9 mouse cellular contexts compared by ENCODE assay signal in genomic region chr15:79251781-79252491, GRCm38 (mm10). TPM values are rescaled to one million over a fixed set of nuclear protein-coding genes. Genes with fewer than 3 reads are reported as not detected.
A peak's percentile ranks its signal among the peaks of the same experiment; 100 is the strongest.
DNase-seq lines count a peak whose midpoint lies in the region; ATAC-seq and TF ChIP-seq lines count a peak whose summit lies in the region.
"Had no signal": no experiment of that assay in that cellular context is flagged by ENCODE, and none has a peak within 500 bp of the region (broad histone marks: within the 10 kb centered on the region; RNA-seq: fewer than 3 reads in every experiment).

No protein-coding gene starts in this region.

- H3K27ac ChIP-seq in heart, embryonic 10.5 days, result peak overlapping the region; percentile 84
- no peak overlapping the region for H3K27ac ChIP-seq in hindbrain, embryonic 13.5 days
- H3K27ac ChIP-seq in thymus, adult 2 months (ENCODE audit: control insufficient read depth, insufficient read depth, low read length), result no peak overlapping the region

- peak overlapping the region; percentile 61 for H3K4me3 ChIP-seq in heart, embryonic 10.5 days
- peak overlapping the region; percentile 41 for H3K4me3 ChIP-seq in hindbrain, embryonic 13.5 days
- no peak overlapping the region for H3K4me3 ChIP-seq in thymus, adult 2 months (ENCODE audit: control insufficient read depth, insufficient read depth, low read length)

- no peak for TF ChIP-seq POLR2A in thymus, adult 2 months (IDR thresholded peaks at IDR 0.05; ENCODE audit: control insufficient read depth, extremely low read depth, insufficient read depth, low read length, poor library complexity)

- ATAC-seq in hindbrain, embryonic 13.5 days (ENCODE audit: low FRiP score), result peak; percentile 63; the same call in 1 of the 2 replicates
- ATAC-seq in megakaryocyte progenitor cell, adult 5-6 weeks (replicated peaks; ENCODE audit: poor library complexity), result peak; percentile 27; the same call in 1 of the 2 replicates

- peaks cover 40% of the 10 kb centered on the region for H3K4me1 ChIP-seq in heart, embryonic 10.5 days
- H3K4me1 ChIP-seq in hindbrain, embryonic 13.5 days (replicated peaks), result peaks cover 14% of the 10 kb centered on the region
- no peaks in the 10 kb centered on the region for H3K4me1 ChIP-seq in thymus, adult 2 months (replicated peaks; ENCODE audit: control insufficient read depth, insufficient read depth, low read length)

- peaks cover 67% of the 10 kb centered on the region for H3K27me3 ChIP-seq in heart, embryonic 10.5 days (ENCODE audit: insufficient read depth, poor library complexity, severe bottlenecking)
- peaks cover 56% of the 10 kb centered on the region for H3K27me3 ChIP-seq in hindbrain, embryonic 13.5 days
- H3K27me3 ChIP-seq in thymus, adult 2 months (ENCODE audit: control insufficient read depth, insufficient read depth, low read length), result peaks cover 18% of the 10 kb centered on the region

- no peaks in the 10 kb centered on the region for H3K9me3 ChIP-seq in heart, embryonic 10.5 days
- H3K9me3 ChIP-seq in hindbrain, embryonic 13.5 days, result no peaks in the 10 kb centered on the region

- no peak for TF ChIP-seq CTCF in thymus, adult 2 months (IDR thresholded peaks at IDR 0.05; ENCODE audit: borderline replicate concordance, control insufficient read depth, extremely low read depth, insufficient read depth, low read length, poor library complexity)

- H3K36me3 ChIP-seq in heart, embryonic 10.5 days, result peaks cover 26% of the 10 kb centered on the region
- peaks cover 29% of the 10 kb centered on the region for H3K36me3 ChIP-seq in hindbrain, embryonic 13.5 days
- no peaks in the 10 kb centered on the region for H3K36me3 ChIP-seq in thymus, adult 2 months (ENCODE audit: control insufficient read depth, insufficient read depth, low read length)

- 2% methylated on average over 60 of the region's 61 CpGs for WGBS in heart, embryonic 10.5 days
- WGBS in hindbrain, embryonic 13.5 days, result 4% methylated on average over 61 of the region's 61 CpGs
- WGBS in thymus, adult 2 months, result 6% methylated on average over 61 of the region's 61 CpGs

- peak overlapping the region; percentile 73 for H3K9ac ChIP-seq in hindbrain, embryonic 13.5 days

- DNase-seq in heart, embryonic 10.5 days (ENCODE audit: low spot score), result no peak
- DNase-seq in heart, postnatal 25 days (ENCODE audit: low spot score), result no peak
- DNase-seq in thymus, postnatal 4 days, result peak; percentile 54
- no peak for DNase-seq in thymus, adult 18-20 months
- DNase-seq in c-Kit-positive CD71-positive TER-119-positive erythroid progenitor cells, embryonic 14.5 days (ENCODE audit: low spot score), result no peak
- no peak for DNase-seq in thymus, adult 2 months

- intact Hi-C loops in heart, postnatal 25 days (cut with DNase I), result no loop called here

- peak overlapping the region; percentile 68 for H3K4me2 ChIP-seq in hindbrain, embryonic 13.5 days

RNA-seq across cellular contexts. Expression of gene Slc16a8, which starts 2.6 kb away (rescaled TPM):
- 0.15 and 0.26 TPM in 2 replicates for polyA plus RNA-seq in heart, embryonic 10.5 days (2016; fragmentation: Nextera tagmentation; extraction: Ambion mirVana)
- under 1 TPM; 0.23 to 0.39 TPM for total RNA-seq in heart, postnatal 25 days (2021)
- 0.54 and 0.86 TPM in 2 replicates for polyA plus RNA-seq in hindbrain, embryonic 13.5 days (2015; fragmentation: Nextera tagmentation; extraction: Ambion mirVana)
- not detected in 2 replicates for total RNA-seq in megakaryocyte progenitor cell, adult 5-6 weeks (2015)
- total RNA-seq in megakaryocyte progenitor cell, adult 5-6 weeks (2017), result not detected in 2 replicates
- 0.15 TPM in 1 of 2 replicates, not detected in the other for polyA plus RNA-seq in thymus, adult 2 months (2012; rRNA removed)
- total RNA-seq: G1E had no signal
- polyA plus RNA-seq: G1E had no signal

RNA-seq across cellular contexts. Expression of gene Gm49486, which starts 22.7 kb away (rescaled TPM):
- polyA plus RNA-seq in heart, embryonic 10.5 days (2016; fragmentation: Nextera tagmentation; extraction: Ambion mirVana), result 0.16 and 0.39 TPM in 2 replicates
- total RNA-seq in heart, postnatal 25 days (2021), result under 1 TPM; 0.55 to 0.73 TPM
- polyA plus RNA-seq in hindbrain, embryonic 13.5 days (2015; fragmentation: Nextera tagmentation; extraction: Ambion mirVana), result 1.6 and 2.0 TPM in 2 replicates
- total RNA-seq in megakaryocyte progenitor cell, adult 5-6 weeks (2015), result 0.22 and 0.46 TPM in 2 replicates
- not detected in 2 replicates for total RNA-seq in megakaryocyte progenitor cell, adult 5-6 weeks (2017)
- 0.11 and 0.24 TPM in 2 replicates for polyA plus RNA-seq in thymus, adult 2 months (2012; rRNA removed)
- polyA plus RNA-seq: G1E had no signal

RNA-seq across cellular contexts. Expression of gene Pick1, which starts 23.0 kb away (rescaled TPM):
- polyA plus RNA-seq in heart, embryonic 10.5 days (2016; fragmentation: Nextera tagmentation; extraction: Ambion mirVana), result 41.0 and 41.3 TPM in 2 replicates
- total RNA-seq in heart, postnatal 25 days (2021), result 10 to 100 TPM; 21.5 to 22.3 TPM
- 83.8 and 90.6 TPM in 2 replicates for polyA plus RNA-seq in hindbrain, embryonic 13.5 days (2015; fragmentation: Nextera tagmentation; extraction: Ambion mirVana)
- total RNA-seq in megakaryocyte progenitor cell, adult 5-6 weeks (2015), result 4.1 and 8.3 TPM in 2 replicates
- 8.8 and 9.0 TPM in 2 replicates for total RNA-seq in megakaryocyte progenitor cell, adult 5-6 weeks (2017)
- 27.1 and 27.7 TPM in 2 replicates for polyA plus RNA-seq in thymus, adult 2 months (2012; rRNA removed)

RNA-seq across cellular contexts. Expression of gene Baiap2l2, which starts 33.4 kb away (rescaled TPM):
- polyA plus RNA-seq in heart, embryonic 10.5 days (2016; fragmentation: Nextera tagmentation; extraction: Ambion mirVana), result 10.2 and 14.7 TPM in 2 replicates
- 1 to 10 TPM in 1 of 2 experiments, under 1 TPM in 1; 0.78 to 2.4 TPM for total RNA-seq in heart, postnatal 25 days (2021)
- 1.7 and 2.8 TPM in 2 replicates for polyA plus RNA-seq in hindbrain, embryonic 13.5 days (2015; fragmentation: Nextera tagmentation; extraction: Ambion mirVana)
- total RNA-seq in megakaryocyte progenitor cell, adult 5-6 weeks (2015), result 0.27 and 0.34 TPM in 2 replicates
- not detected in 2 replicates for total RNA-seq in megakaryocyte progenitor cell, adult 5-6 weeks (2017)
- polyA plus RNA-seq in thymus, adult 2 months (2012; rRNA removed), result 0.68 and 2.9 TPM in 2 replicates
- total RNA-seq: G1E had no signal
- polyA plus RNA-seq: G1E had no signal
